Mouse (Mus musculus) ES-Bruce4 (cell line): ENCODE results near the gene Klhl8.

Source experiments
- CTCF ChIP-seq: IDR thresholded peaks from one replicate; pipeline ENCODE4 v1.8.1; 2011; ENCODE audit warnings: low read depth, low read length
- EP300 ChIP-seq: IDR thresholded peaks from 2 replicates; pipeline ENCODE4 v1.6.1; 2011; ENCODE audit warnings: low read depth, low read length; ENCODE audit not compliant: insufficient read depth
- POLR2A ChIP-seq: IDR thresholded peaks from one replicate; pipeline ENCODE4 v1.8.1; 2011; ENCODE audit warnings: low read length; ENCODE audit not compliant: insufficient read depth

DNA sequence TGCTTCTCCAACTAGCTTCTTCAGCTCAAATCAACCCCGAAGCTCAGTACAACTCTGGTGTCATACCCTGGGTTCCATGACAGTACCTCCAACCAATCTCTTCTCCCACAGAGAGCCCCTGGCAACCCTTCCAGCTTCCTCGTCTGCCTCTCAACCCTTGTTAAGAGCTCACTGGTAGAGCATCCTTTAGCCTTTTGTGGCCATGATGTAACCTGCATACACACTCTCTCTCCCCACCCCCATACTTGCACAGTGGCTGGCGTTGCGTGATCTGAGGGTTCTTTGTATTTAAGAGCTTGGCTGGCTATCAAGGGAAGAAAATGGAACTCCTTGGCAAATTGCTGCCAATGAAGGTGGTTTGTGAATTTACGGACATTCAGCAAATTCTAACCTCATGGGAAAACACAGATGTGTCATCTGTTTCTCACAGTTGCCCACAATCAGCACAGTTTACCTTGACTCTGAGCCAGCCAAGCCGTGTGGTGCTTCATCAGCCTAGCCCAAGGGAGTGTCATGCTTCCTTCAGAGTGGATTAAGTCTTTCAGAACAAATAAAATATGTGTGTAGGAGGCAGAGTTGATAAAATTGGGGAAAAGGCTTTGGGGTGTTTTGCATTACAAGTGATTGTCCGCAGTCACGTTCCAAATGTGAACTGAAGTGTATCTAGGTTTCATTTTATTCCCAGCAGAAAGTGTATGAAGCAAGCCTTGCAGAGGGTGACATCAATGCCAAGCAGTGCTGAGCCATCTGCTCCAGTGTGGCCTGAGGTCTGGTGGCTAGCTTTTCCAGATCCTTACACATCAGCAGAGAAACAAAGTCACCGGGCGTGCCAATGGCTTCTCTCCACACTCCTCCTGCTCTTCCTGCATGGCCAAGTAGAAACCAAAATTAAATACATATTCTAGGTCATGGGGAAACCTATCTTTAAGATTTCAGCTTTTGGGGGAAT, 42.4 kb upstream of the Klhl8 start:
- TF ChIP-seq POLR2A: no peak
- TF ChIP-seq CTCF: no peak
- TF ChIP-seq EP300: no peak
